Mouse (Mus musculus) spleen, postnatal 14 days (tissue): ENCODE data around the gene Il1r1.
"Not testable (repeated sequence)": the region's sequence is repeated elsewhere in the genome, so short reads cannot be mapped to it uniquely, and the experiment has no call there.

Experiments
- DNase-seq, 2 experiments: peaks; one replicate each; pipeline ENCODE4 v3.0.0; 2021 to 2022; ENCODE audit warnings: low spot score in 2 of 2

Gene Il1r1

DNA sequence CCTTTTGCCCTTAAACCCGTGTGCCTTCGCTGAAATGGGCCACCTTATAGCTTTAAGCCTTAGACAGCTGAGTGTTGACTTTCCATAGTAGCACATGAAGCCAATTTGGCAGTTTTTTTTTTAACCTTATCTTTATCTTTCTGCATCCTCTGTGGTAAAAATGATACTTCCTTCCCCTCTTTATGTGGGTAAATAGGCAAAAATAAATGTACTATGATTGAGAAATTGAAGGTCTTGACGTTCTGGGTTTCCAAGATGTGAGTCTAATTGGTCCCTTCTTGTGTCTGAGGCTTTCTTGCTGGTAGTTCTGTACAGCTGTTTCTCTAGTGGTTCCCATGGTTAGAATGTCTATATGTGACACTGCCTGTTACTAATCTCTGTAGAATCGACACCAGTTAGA is 46.2 kb downstream of the Il1r1 start:
- DNase-seq: no peak

- DNase-seq: no peak
These were observed 46.7 kb downstream of the Il1r1 start for GRCm38 (mm10) chr1:40271486-40272055.

DNA sequence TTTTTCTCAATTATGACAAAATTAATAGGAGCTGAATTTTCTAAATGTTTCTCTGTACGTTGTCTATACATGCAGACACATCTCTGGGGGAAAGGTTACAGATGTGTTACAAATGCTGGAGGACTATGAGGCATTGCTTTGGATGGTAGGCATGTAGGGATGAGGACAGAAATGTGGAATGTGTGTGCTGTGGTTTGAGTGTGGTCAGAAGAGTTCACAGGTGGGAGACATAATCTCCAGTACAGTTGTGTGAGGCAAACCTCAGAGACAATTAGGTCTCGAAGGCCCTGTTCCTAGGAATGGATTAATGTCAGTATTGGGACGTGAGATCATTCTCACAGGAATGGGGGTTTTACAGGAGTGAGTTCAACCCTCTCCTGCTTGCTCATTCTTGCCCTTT is 47.3 kb downstream of the Il1r1 start:
- no peak for DNase-seq

DNA sequence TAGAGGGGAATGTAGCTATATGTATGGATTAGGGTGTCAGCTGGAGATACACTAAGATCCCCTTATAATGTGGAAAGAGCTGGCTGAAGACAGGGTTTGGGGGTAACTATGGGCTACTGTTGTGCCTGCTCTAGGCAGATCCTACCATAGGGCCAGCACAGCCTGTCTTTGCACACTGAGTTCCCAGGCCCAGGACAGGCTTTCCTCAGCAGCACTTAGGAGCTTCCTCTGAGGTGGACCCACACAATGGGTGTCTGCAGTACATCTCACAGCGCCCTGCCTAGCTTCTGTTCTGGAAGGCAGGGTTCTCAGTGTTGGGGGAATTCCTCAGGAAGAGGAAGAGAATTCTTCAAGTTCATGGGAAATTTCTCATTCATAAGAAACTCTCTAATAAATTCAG is 48.6 kb downstream of the Il1r1 start:
- DNase-seq: no peak

DNA sequence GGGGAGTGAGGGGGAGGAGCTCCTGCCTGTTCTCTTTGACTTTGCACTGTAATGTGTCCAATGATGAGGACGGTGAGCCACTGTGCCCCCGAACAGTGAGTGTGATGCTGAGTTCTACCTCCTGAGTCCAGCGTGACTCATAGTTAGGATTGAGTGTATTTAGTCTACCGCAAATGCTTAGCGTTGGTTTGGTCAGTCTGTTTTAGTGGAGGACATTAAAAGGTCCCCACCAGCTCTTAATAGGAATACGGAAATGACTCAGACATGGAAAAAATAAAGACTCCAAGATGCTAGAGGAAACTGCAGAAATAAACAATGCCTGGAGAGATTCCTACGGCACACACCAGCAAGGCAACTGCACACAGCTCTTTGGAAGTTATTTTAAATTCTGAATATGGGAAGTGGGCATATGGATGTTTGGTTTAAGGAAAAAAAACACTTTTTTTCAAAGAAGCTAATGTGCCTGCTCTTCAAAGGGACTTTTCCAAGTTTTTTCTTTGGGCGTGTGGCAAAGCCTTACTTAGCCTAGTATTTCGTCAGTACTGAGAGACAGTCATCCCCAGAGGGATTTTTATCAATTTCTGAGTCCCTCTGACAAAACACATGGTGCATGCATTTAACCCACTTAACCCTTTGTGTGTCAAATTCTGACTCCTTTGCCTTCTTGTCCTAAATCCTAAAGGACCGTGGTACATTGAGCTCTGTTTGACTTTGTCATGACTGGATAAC is 50.6 kb downstream of the Il1r1 start:
- DNase-seq: no peak

GRCm38 (mm10) chr1:40277944-40278343 is 53.1 kb downstream of the Il1r1 start:
- DNase-seq: no peak

GRCm38 (mm10) chr1:40278720-40279119 is 53.8 kb downstream of the Il1r1 start:
- DNase-seq: no peak

DNA sequence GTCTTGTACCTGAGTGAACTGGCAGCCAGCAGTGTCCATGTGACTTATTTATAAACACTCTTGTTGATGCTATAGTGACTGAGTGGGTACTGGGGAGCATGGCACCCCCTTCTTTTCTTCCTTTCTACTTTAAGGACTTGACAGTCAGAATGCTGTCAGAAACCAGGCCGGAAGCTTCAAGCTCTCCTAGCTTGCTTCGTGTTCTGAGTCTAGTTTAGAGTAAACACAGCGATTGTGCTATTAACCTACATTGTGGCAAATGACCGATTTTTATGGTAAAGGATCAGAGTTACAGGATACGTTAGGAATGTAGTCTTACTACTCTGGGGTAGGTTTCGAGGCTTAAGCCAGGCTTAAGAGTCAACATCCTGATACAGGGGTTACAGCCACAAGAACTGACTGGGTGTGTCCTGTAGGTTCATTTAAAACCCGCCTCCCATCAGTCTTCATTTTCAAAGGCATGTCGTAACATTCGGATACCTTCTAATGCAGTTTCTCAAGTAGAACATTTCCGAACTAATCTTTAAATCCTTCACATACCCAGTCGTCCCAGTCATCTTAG is 54.4 kb downstream of the Il1r1 start:
- DNase-seq: no peak

- DNase-seq: no peak
These were observed 57.1 kb downstream of the Il1r1 start for GRCm38 (mm10) chr1:40281950-40282349.

- DNase-seq: no peak
These were observed 57.5 kb downstream of the Il1r1 start for GRCm38 (mm10) chr1:40282394-40282793.

GRCm38 (mm10) chr1:40283995-40284394 is 59.1 kb downstream of the Il1r1 start:
- no peak for DNase-seq

DNA sequence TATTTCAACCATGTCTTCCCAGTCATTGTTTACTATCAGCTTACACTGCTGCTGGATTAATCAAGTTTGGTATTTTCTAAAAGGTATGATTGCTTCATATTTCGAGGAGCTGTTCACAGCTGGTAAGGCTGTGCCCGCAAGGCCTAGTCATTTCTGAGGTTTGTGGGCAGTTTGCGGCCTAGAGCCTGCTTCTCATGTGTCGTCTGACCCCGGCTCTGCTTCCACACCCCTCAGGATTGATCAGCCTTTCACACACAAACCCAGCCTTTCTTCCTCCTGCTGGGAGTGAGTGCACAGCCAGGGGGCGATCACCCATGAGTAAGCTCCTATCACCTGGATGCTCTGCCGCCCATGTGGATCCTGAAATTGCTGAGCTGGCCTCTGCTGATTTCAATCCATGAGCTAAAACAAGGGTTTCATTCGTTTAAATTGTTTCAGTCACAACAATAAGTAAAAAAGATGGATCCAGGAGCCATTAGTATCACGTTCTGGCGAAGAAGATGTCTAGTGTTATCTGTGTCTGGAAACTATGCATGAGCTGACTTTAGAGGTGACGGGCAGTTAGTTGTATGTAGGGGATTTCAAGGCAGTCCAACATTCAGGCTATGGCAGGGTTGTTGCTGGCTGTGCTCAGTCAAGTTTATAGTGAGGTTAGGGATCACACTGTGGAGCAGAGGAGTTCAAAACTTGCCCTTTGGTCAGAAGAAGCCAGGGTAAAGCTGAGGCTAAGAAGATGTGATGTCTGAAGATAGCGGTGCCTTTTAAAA is 65.8 kb downstream of the Il1r1 start:
- DNase-seq: no peak

DNA sequence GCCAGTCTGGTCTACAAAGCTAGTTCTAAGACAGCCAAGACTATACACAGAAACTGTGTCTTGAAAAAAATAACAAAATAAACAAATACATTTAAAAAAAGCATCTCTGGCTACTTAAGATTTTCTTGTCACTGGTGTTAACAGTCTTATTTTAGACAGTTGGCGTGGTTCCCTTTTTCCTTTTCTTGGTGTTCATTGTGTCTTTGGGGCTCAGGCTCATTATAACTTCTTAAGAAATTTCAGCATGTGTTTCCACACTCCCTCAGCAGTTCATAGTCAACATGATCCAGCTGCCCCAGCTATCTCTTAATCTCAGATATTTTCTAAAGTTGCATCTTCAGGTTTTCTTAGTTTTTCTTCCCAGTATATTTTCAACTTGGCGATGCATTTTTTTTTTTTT is 67.4 kb downstream of the Il1r1 start:
- no peak for DNase-seq

DNA sequence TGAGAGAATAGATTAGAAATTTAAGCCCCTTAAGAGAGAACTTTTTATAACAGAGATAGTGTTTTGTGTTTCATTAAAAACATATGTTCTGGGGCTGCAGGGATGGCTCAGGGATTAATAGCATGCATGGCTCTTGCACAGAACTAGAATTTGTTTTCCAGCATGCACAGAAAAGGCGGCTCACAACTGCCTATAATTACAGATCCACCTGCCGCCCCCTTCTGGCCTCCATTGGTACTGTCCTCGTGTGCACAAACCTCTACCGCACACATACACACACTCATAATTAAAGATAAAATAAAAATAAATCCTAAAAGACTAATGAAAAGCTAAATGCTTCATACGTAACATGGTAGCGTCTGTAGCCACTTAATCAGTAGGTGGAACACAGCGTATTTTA is 69.0 kb downstream of the Il1r1 start:
- DNase-seq: no peak

GRCm38 (mm10) chr1:40294824-40295223 is 69.9 kb downstream of the Il1r1 start:
- no peak for DNase-seq

- no peak for DNase-seq
These were observed 73.2 kb downstream of the Il1r1 start for GRCm38 (mm10) chr1:40298053-40298452.

DNA sequence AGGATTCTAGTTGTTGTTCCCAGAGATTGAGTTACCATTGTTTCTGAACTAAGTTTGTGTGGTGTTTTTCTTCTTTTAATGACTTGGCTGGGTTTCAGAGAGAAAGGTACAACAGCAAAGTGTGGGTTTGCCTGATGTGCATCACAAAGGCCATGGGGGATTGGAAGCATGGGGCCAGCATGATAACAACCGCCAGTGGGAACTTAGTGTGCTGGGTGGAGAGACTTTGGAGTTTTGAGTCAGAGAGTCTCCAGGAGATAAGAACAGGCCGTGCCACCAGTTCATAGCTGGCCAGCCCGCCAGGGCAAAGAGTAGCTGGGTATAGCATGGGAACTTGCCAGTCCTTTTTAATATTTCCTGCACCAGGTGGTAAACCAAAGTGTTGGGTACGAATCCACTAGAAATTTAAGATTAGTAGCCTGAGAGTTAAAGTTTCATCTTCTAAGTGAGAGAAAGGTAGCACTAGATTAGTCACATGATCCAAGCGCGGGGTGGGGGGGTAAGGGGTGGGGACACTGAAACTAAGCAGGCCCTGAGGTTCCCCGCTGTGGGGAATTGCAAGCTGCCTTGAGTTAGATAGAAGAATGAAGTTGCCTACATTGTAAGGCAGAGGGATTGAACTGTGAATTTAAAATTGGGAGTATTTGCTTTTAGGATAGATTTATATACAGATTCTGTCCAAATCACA is 78.4 kb downstream of the Il1r1 start:
- DNase-seq: no peak

- DNase-seq: not testable (repeated sequence)
These were observed 79.4 kb downstream of the Il1r1 start for GRCm38 (mm10) chr1:40304321-40304720.

- DNase-seq: no peak
These were observed 81.2 kb downstream of the Il1r1 start for GRCm38 (mm10) chr1:40306111-40306510.

GRCm38 (mm10) chr1:40311123-40311522 is 86.2 kb downstream of the Il1r1 start:
- DNase-seq: no peak

- DNase-seq: no peak
These were observed 86.7 kb downstream of the Il1r1 start for GRCm38 (mm10) chr1:40311625-40312024.

DNA sequence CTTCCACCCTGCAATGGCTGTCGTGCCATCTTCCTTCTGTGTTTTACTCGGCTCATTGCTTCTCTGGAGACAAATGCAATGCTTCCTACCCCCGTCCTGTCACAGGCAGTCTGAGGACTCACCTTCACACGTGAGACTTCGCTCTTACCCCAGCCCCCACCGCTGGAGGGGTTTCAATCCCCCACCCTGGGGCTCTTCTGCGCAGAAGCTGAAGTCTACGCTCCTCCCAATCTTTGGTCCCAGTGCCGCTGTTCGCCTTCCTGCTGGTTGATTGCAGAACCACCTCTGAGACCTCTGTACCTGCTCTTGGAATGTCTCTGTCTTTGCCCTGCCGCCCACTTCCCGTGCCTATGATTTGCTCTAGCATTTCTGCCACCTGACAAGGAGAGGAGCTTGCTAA is 89.1 kb downstream of the Il1r1 start:
- DNase-seq: no peak
